Mouse (Mus musculus): ENCODE measurements around the gene Chd6. TPM values are rescaled to one million over a fixed set of nuclear protein-coding genes. Genes with fewer than 3 reads are reported as not detected.

The Chd6 gene
- polyA plus RNA-seq, 1 experiment from 2014 or later: 32.4 TPM

- Histone ChIP-seq H3K9ac (ENCODE audit: low read length) (no peak overlapping the region), H3K4me3 (ENCODE audit: low read depth, low read length) (no peak overlapping the region), H3K4me2 (ENCODE audit: low read depth) (no peak overlapping the region), H3K9me3 (ENCODE audit: control insufficient read depth, low read length) (no peaks in the 10 kb centered on the region), H3K4me1 (ENCODE audit: control insufficient read depth, insufficient read depth, low read length) (no peaks in the 10 kb centered on the region), H3K36me3 (ENCODE audit: control insufficient read depth, insufficient read depth, low read length) (peaks cover 2% of the 10 kb centered on the region; the same call in 1 of the 2 replicates), H3K27ac (ENCODE audit: low read depth, low read length) (no peak overlapping the region), H3K27me3 (ENCODE audit: control insufficient read depth, insufficient read depth, low read length) (no peaks in the 10 kb centered on the region)
- DNase-seq (ENCODE audit: low spot score) (no peak), ATAC-seq (ENCODE audit: insufficient read depth, low FRiP score, low TSS enrichment) (no peak)
- WGBS: 85% methylated on average over 1 of the region's 1 CpGs
Measured at GRCm38 (mm10) chr2:161024606-161025005, 84.3 kb downstream of the Chd6 start.

DNA sequence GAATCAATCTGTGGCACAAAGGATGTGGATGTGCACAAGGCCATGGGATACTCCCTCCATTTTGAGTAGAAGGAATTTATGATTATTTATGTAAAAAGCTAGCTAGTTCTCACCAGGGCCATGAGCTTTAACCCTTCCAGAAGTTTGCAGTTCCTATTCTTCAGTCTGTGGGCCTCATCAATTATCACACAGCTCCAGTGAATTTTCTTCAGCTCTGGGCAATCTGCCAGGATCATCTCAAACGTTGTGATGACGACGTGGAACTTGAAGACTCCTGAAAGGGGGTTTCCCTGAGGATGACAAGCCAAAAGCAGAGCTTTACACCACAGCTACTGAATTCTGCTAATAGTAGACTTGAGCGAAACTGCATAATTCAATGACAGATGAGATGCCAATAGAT, 91.0 kb downstream of the Chd6 start:
- Histone ChIP-seq H3K4me3 (ENCODE audit: low read depth, low read length) (no peak overlapping the region), H3K4me1 (ENCODE audit: control insufficient read depth, insufficient read depth, low read length) (no peaks in the 10 kb centered on the region), H3K9me3 (ENCODE audit: control insufficient read depth, low read length) (no peaks in the 10 kb centered on the region), H3K36me3 (ENCODE audit: control insufficient read depth, insufficient read depth, low read length) (peaks cover 2% of the 10 kb centered on the region), H3K9ac (ENCODE audit: low read length) (no peak overlapping the region), H3K27me3 (ENCODE audit: control insufficient read depth, insufficient read depth, low read length) (no peaks in the 10 kb centered on the region), H3K27ac (ENCODE audit: low read depth, low read length) (no peak overlapping the region), H3K4me2 (ENCODE audit: low read depth) (no peak overlapping the region)
- WGBS: 90% methylated on average over 4 of the region's 4 CpGs
- ATAC-seq (ENCODE audit: insufficient read depth, low FRiP score, low TSS enrichment) (no peak), DNase-seq (ENCODE audit: low spot score) (no peak)

- ATAC-seq (ENCODE audit: insufficient read depth, low FRiP score, low TSS enrichment) (no peak), DNase-seq (ENCODE audit: low spot score) (no peak)
- Histone ChIP-seq H3K27me3 (ENCODE audit: control insufficient read depth, insufficient read depth, low read length) (no peaks in the 10 kb centered on the region), H3K9ac (ENCODE audit: low read length) (no peak overlapping the region), H3K4me2 (ENCODE audit: low read depth) (no peak overlapping the region), H3K36me3 (ENCODE audit: control insufficient read depth, insufficient read depth, low read length) (peaks cover 8% of the 10 kb centered on the region), H3K4me3 (ENCODE audit: low read depth, low read length) (no peak overlapping the region), H3K4me1 (ENCODE audit: control insufficient read depth, insufficient read depth, low read length) (no peaks in the 10 kb centered on the region), H3K9me3 (ENCODE audit: control insufficient read depth, low read length) (no peaks in the 10 kb centered on the region), H3K27ac (ENCODE audit: low read depth, low read length) (no peak overlapping the region)
- WGBS: 93% methylated on average over 16 of the region's 16 CpGs
Measured at GRCm38 (mm10) chr2:161012577-161013251, 96.2 kb downstream of the Chd6 start.

DNA sequence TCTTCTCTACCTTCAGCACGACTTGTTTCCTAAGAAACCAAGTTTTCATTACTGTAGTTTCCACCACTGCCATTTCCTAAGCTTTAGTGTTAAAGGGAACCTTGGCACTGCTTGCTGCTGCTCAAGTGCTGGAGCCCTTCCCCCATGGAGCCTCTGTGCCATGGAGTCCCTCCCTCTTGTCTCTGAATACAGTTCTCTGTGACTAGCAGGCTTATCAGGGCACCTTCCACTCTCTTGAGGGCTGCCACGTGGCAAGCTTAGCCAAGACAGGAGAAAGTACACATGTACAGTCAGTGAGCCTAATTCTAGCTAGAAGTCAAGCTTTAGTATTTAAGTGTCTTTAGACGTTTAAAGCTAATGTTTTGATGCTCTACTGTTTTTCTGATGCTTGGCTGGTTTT, 104.5 kb downstream of the Chd6 start:
- Histone ChIP-seq H3K9ac (ENCODE audit: low read length) (no peak overlapping the region), H3K4me2 (ENCODE audit: low read depth) (no peak overlapping the region), H3K4me1 (ENCODE audit: control insufficient read depth, insufficient read depth, low read length) (no peaks in the 10 kb centered on the region), H3K4me3 (ENCODE audit: low read depth, low read length) (no peak overlapping the region), H3K9me3 (ENCODE audit: control insufficient read depth, low read length) (no peaks in the 10 kb centered on the region), H3K36me3 (ENCODE audit: control insufficient read depth, insufficient read depth, low read length) (peaks cover 5% of the 10 kb centered on the region), H3K27me3 (ENCODE audit: control insufficient read depth, insufficient read depth, low read length) (no peaks in the 10 kb centered on the region), H3K27ac (ENCODE audit: low read depth, low read length) (no peak overlapping the region)
- WGBS: 79% methylated on average over 3 of the region's 3 CpGs
- ATAC-seq (ENCODE audit: insufficient read depth, low FRiP score, low TSS enrichment) (no peak), DNase-seq (ENCODE audit: low spot score) (no peak)

DNA sequence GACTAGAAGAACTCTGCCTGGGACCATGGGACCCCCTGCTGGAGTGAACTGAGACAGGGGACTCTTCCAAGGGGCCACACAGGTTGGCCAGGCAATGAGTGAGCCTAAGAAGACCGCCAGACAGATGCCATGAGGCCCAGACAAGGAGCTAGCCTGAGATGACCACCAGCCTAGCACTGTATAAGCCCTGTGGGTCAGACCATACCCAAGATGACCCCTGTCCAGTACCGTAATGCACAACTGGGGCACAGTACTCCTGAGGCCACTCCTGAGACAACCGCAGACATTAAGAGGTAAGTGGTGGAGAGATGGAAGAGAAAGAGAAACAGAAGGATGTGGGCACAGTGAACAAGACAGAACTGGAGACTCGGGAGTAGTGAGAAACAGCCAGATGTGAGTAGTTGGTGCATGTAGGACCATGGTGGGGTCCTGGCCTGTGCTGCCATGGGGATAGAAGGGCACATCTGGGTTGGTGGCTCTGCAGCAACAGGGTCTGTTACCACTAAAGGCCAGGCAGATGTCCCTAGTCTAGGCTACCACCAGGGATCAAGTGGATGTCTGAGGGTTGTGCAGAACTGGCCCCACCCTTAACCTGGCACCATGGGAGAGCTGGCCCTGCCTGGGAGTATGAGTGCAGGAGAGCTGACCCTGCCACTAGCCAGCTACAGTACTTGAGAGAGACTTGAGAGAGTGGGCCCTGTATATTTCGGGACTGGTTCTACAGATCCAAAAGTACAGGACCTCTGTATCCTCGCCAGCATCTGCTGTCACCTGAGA, 111.7 kb downstream of the Chd6 start:
- Histone ChIP-seq H3K36me3 (ENCODE audit: control insufficient read depth, insufficient read depth, low read length) (peaks cover 2% of the 10 kb centered on the region; the same call in 1 of the 2 replicates), H3K27ac (ENCODE audit: low read depth, low read length) (no peak overlapping the region), H3K27me3 (ENCODE audit: control insufficient read depth, insufficient read depth, low read length) (no peaks in the 10 kb centered on the region), H3K4me2 (ENCODE audit: low read depth) (no peak overlapping the region), H3K4me1 (ENCODE audit: control insufficient read depth, insufficient read depth, low read length) (no peaks in the 10 kb centered on the region), H3K4me3 (ENCODE audit: low read depth, low read length) (no peak overlapping the region), H3K9ac (ENCODE audit: low read length) (no peak overlapping the region), H3K9me3 (ENCODE audit: control insufficient read depth, low read length) (no peaks in the 10 kb centered on the region)
- DNase-seq (ENCODE audit: low spot score) (no peak), ATAC-seq (ENCODE audit: insufficient read depth, low FRiP score, low TSS enrichment) (no peak)
- WGBS: 89% methylated on average over 6 of the region's 6 CpGs

DNA sequence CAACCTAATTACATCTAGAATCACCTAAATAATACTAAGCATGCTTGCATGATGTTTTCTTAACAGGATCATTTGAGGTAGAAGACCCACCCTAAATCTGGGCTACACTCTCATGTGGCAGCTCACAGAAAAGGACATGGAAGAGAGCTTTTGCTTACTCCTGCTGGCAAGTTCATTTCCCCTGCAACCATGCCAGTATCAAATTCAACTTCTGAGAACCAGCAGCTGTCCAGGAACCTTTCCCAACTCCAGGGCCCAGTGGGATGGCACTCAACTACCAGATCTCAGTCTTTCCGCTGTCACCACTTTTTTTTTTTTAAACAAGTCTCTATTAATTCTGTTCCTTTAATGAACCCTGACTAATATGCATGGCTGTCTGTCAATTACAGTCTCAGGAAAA, 114.7 kb downstream of the Chd6 start:
- Histone ChIP-seq H3K4me2 (ENCODE audit: low read depth) (no peak overlapping the region), H3K36me3 (ENCODE audit: control insufficient read depth, insufficient read depth, low read length) (peaks cover 4% of the 10 kb centered on the region; the same call in 1 of the 2 replicates), H3K27ac (ENCODE audit: low read depth, low read length) (no peak overlapping the region), H3K27me3 (ENCODE audit: control insufficient read depth, insufficient read depth, low read length) (no peaks in the 10 kb centered on the region), H3K9me3 (ENCODE audit: control insufficient read depth, low read length) (no peaks in the 10 kb centered on the region), H3K4me1 (ENCODE audit: control insufficient read depth, insufficient read depth, low read length) (no peaks in the 10 kb centered on the region), H3K4me3 (ENCODE audit: low read depth, low read length) (no peak overlapping the region), H3K9ac (ENCODE audit: low read length) (no peak overlapping the region)
- WGBS: 93% methylated on average over 1 of the region's 1 CpGs
- ATAC-seq (ENCODE audit: insufficient read depth, low FRiP score, low TSS enrichment) (no peak), DNase-seq (ENCODE audit: low spot score) (no peak)

DNA sequence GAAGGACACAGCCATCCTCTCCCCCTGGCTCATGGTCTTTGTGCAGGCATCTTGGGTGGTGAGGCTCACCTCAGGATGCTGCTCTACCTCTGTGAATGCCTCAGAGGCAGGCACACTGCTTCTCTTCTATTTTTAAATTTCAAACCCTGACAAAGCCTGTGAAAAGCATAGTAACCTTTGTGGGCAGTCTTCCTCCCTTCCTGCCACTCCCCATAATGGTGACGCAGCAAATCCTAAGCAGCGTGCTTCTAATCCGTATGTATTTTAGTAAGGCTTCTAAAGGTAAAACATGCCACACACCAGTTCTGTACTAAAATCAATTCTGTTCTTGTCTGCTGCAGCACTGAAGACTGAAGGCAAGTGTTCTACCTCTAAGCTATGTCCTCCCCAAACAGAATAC, 116.4 kb downstream of the Chd6 start:
- no peak for ATAC-seq (ENCODE audit: insufficient read depth, low FRiP score, low TSS enrichment)

DNA sequence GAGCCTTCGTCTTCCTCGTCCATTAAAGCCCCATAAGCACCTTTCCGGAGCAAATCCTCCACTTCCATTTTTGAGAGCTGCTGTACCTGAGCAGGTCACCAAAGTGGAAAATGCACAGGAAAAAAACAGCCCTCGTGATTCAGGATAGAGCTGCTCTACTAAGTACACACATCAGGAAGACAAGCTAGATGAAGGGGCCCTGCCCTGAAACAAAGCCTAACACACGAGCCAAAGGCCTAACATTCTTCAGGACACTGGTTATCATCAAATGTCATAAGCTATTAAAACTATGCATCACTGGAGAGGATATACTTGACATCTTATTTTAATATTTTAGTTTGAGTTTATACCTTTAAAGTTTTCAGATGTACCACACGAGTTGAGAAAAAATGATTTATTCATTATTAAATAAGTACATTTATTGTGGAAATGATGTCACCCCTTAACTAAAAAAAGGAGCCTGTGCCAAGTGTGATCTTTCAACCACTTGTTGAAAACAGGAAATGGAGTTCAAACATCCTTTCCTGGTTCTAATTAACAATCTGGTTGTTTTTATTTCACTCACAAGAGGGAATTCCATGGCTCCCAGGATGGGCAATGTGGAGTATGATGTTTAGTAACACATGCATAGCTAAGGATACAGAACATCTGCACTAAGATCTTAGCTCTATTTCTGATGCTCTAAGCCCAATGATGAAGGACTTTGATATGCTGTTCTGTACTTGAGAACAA, 118.4 kb downstream of the Chd6 start:
- no peak overlapping the region for H3K27ac ChIP-seq (ENCODE audit: low read depth, low read length)
- H3K4me1 ChIP-seq (ENCODE audit: control insufficient read depth, insufficient read depth, low read length): no peaks in the 10 kb centered on the region
- ATAC-seq (ENCODE audit: insufficient read depth, low FRiP score, low TSS enrichment) (no peak), DNase-seq (ENCODE audit: low spot score) (no peak)
- 87% methylated on average over 6 of the region's 6 CpGs for WGBS
- no peak overlapping the region for H3K9ac ChIP-seq (ENCODE audit: low read length)
- no peak overlapping the region for H3K4me3 ChIP-seq (ENCODE audit: low read depth, low read length)
- no peak overlapping the region for H3K4me2 ChIP-seq (ENCODE audit: low read depth)
- H3K27me3 ChIP-seq (ENCODE audit: control insufficient read depth, insufficient read depth, low read length): no peaks in the 10 kb centered on the region
- H3K36me3 ChIP-seq (ENCODE audit: control insufficient read depth, insufficient read depth, low read length): peaks cover 4% of the 10 kb centered on the region; the same call in 1 of the 2 replicates
- H3K9me3 ChIP-seq (ENCODE audit: control insufficient read depth, low read length): no peaks in the 10 kb centered on the region

More for the DNA sequence above, 116.4 kb downstream of the Chd6 start:
- Histone ChIP-seq H3K4me3 (ENCODE audit: low read depth, low read length) (no peak overlapping the region), H3K9me3 (ENCODE audit: control insufficient read depth, low read length) (no peaks in the 10 kb centered on the region), H3K36me3 (ENCODE audit: control insufficient read depth, insufficient read depth, low read length) (peaks cover 4% of the 10 kb centered on the region; the same call in 1 of the 2 replicates), H3K4me1 (ENCODE audit: control insufficient read depth, insufficient read depth, low read length) (no peaks in the 10 kb centered on the region), H3K27ac (ENCODE audit: low read depth, low read length) (no peak overlapping the region), H3K9ac (ENCODE audit: low read length) (no peak overlapping the region), H3K4me2 (ENCODE audit: low read depth) (no peak overlapping the region), H3K27me3 (ENCODE audit: control insufficient read depth, insufficient read depth, low read length) (no peaks in the 10 kb centered on the region)
- no peak for DNase-seq (ENCODE audit: low spot score)
- WGBS: 95% methylated on average over 3 of the region's 3 CpGs

Data from neural tube, embryonic 11.5 days (tissue).